Mouse (Mus musculus) G1E (cell line): ENCODE data around the gene Thop1. TPM values are rescaled to one million over a fixed set of nuclear protein-coding genes. Genes with fewer than 3 reads are reported as not detected.
A peak's percentile ranks its signal among the peaks of the same experiment; 100 is the strongest.

ENCODE experiments used
- ATAC-seq: 2 replicates; pipeline ENCODE4 v1.8.0; 2016; ENCODE audit warnings: mild to moderate bottlenecking; ENCODE audit not compliant: insufficient number of reproducible peaks, poor library complexity, low FRiP score, severe bottlenecking; ENCODE audit errors: extremely low read depth
- DNase-seq: peaks from one replicate; pipeline ENCODE4 v3.0.0; 2012; ENCODE audit warnings: low spot score
- H3K27me3 ChIP-seq: 2 replicates; pipeline ENCODE4 v1.6.1; 2012; ENCODE audit warnings: mild to moderate bottlenecking, low read length, inconsistent platforms; ENCODE audit not compliant: insufficient read depth
- H3K36me3 ChIP-seq: replicated peaks from 2 replicates; pipeline ENCODE3; 2012; ENCODE audit warnings: mild to moderate bottlenecking, inconsistent platforms
- H3K4me1 ChIP-seq: 2 replicates; pipeline ENCODE4 v1.6.1; 2012; ENCODE audit warnings: low read depth, low read length, inconsistent platforms, mixed read lengths; ENCODE audit not compliant: insufficient read depth
- H3K4me3 ChIP-seq: 2 replicates; pipeline ENCODE4 v1.5.1; 2012; ENCODE audit warnings: low read depth, mild to moderate bottlenecking, inconsistent platforms, low read length, moderate library complexity, mixed read lengths
- H3K9me3 ChIP-seq: replicated peaks from 2 replicates; pipeline ENCODE4 v1.6.1; 2012; ENCODE audit warnings: inconsistent platforms
- CTCF ChIP-seq: IDR thresholded peaks from 2 replicates; pipeline ENCODE4 v1.5.1; 2012; ENCODE audit warnings: low read depth, low read length, inconsistent platforms, mixed read lengths
- GATA1 ChIP-seq: IDR thresholded peaks from 2 replicates; pipeline ENCODE4 v1.6.1; 2012; ENCODE audit warnings: borderline replicate concordance, low read length, inconsistent platforms, mixed read lengths
- GATA2 ChIP-seq: IDR thresholded peaks from 2 replicates; pipeline ENCODE4 v1.6.1; 2012; ENCODE audit warnings: low read depth, low read length, inconsistent platforms, borderline replicate concordance
- POLR2AphosphoS5 ChIP-seq: IDR thresholded peaks from 2 replicates; pipeline ENCODE4 v1.6.1; 2012; ENCODE audit warnings: low read depth, low read length, inconsistent platforms; ENCODE audit not compliant: insufficient replicate concordance
- TAL1 ChIP-seq: conservative IDR thresholded peaks from 2 replicates; pipeline ENCODE4 v1.6.1; 2012; ENCODE audit warnings: low read depth, low read length, inconsistent platforms, mixed read lengths
- polyA plus RNA-seq: library from polyadenylated mRNA; stranded (reverse); fragments of >175 nt; gene quantifications from 2 replicates; pipeline ENCODE4 v1.2.3, GENCODE M21; 2012
- total RNA-seq, 2 experiments: library from RNA; stranded (forward) in 1 of 2; stranded (reverse) in 1 of 2; fragments of 200-1000 nt in 1 of 2; fragments of >200 nt in 1 of 2; fragmentation: Nextera tagmentation in 1 of 2; gene quantifications; 2 replicates each; pipeline ENCODE4 v1.2.3; 2014 to 2017

Gene Thop1
- total and polyA plus RNA-seq, 3 experiments: 15.9 to 81.6 (median 19.0) TPM

- peaks cover 11% of the 10 kb centered on the region for H3K27me3 ChIP-seq
- peaks cover 62% of the 10 kb centered on the region for H3K36me3 ChIP-seq
- no peak for ATAC-seq
- H3K9me3 ChIP-seq: no peaks in the 10 kb centered on the region
- peaks cover 42% of the 10 kb centered on the region for H3K4me1 ChIP-seq
- TF ChIP-seq TAL1 (no peak), CTCF (no peak), POLR2AphosphoS5 (no peak), GATA1 (no peak), GATA2 (no peak)
- no peak for DNase-seq
- H3K4me3 ChIP-seq: no peak overlapping the region
Observed at GRCm38 (mm10) chr10:81072290-81072689, 2.5 kb downstream of the Thop1 start.

- H3K27me3 ChIP-seq: peaks cover under 1% of the 10 kb centered on the region; the same call in 1 of the 2 replicates
- ATAC-seq (no peak), DNase-seq (no peak)
- no peak overlapping the region for H3K4me3 ChIP-seq
- peaks cover 42% of the 10 kb centered on the region for H3K4me1 ChIP-seq
- no peak for TF ChIP-seq GATA1
- peak; percentile 80; the same call in 1 of the 2 replicates for TF ChIP-seq CTCF
- H3K9me3 ChIP-seq: no peaks in the 10 kb centered on the region
- peaks cover 74% of the 10 kb centered on the region for H3K36me3 ChIP-seq
Observed at GRCm38 (mm10) chr10:81073464-81073863, 3.6 kb downstream of the Thop1 start.

GRCm38 (mm10) chr10:81075734-81076133 lies 5.9 kb downstream of the Thop1 start:
- TF ChIP-seq CTCF (no peak), GATA1 (no peak), GATA2 (no peak), POLR2AphosphoS5 (no peak), TAL1 (no peak)
- ATAC-seq: no peak
- Histone ChIP-seq H3K4me3 (no peak overlapping the region), H3K36me3 (peaks cover 97% of the 10 kb centered on the region), H3K4me1 (peaks cover 26% of the 10 kb centered on the region), H3K27me3 (no peaks in the 10 kb centered on the region), H3K9me3 (no peaks in the 10 kb centered on the region)
- DNase-seq: no peak

- peaks cover 100% of the 10 kb centered on the region for H3K36me3 ChIP-seq
- H3K4me1 ChIP-seq: peaks cover 20% of the 10 kb centered on the region
- no peak overlapping the region for H3K4me3 ChIP-seq
- DNase-seq (no peak), ATAC-seq (no peak)
- no peaks in the 10 kb centered on the region for H3K27me3 ChIP-seq
- TF ChIP-seq TAL1: no peak
- TF ChIP-seq GATA2: no peak
- TF ChIP-seq GATA1: no peak
- TF ChIP-seq CTCF: no peak
- no peak for TF ChIP-seq POLR2AphosphoS5
- H3K9me3 ChIP-seq: no peaks in the 10 kb centered on the region
Observed at GRCm38 (mm10) chr10:81076356-81076755, 6.5 kb downstream of the Thop1 start.

- H3K4me1 ChIP-seq: peaks cover 21% of the 10 kb centered on the region; the same call in 1 of the 2 replicates
- peaks cover 100% of the 10 kb centered on the region for H3K36me3 ChIP-seq
- no peak overlapping the region for H3K4me3 ChIP-seq
- ATAC-seq: no peak
- no peak for TF ChIP-seq GATA1
- no peak for TF ChIP-seq GATA2
- no peak for TF ChIP-seq CTCF
- TF ChIP-seq TAL1: no peak
- no peak for TF ChIP-seq POLR2AphosphoS5
- no peak for DNase-seq
- H3K27me3 ChIP-seq: no peaks in the 10 kb centered on the region
- H3K9me3 ChIP-seq: no peaks in the 10 kb centered on the region
Observed at GRCm38 (mm10) chr10:81077916-81078315, 8.1 kb downstream of the Thop1 start.

GRCm38 (mm10) chr10:81080008-81080655 lies 10.3 kb downstream of the Thop1 start:
- H3K27me3 ChIP-seq: no peaks in the 10 kb centered on the region
- no peak for DNase-seq
- no peak overlapping the region for H3K4me3 ChIP-seq
- TF ChIP-seq POLR2AphosphoS5 (no peak), GATA1 (no peak), CTCF (no peak), TAL1 (no peak), GATA2 (no peak)
- no peak for ATAC-seq
- peaks cover 87% of the 10 kb centered on the region for H3K36me3 ChIP-seq
- H3K4me1 ChIP-seq: peaks cover 20% of the 10 kb centered on the region; the same call in 1 of the 2 replicates
- no peaks in the 10 kb centered on the region for H3K9me3 ChIP-seq
